Mouse (Mus musculus) urinary bladder, postnatal 0 days (tissue): ENCODE measurements around the gene Zfp973. TPM values are rescaled to one million over a fixed set of nuclear protein-coding genes. Genes with fewer than 3 reads are reported as not detected.

Source experiments
- polyA plus RNA-seq: library from polyadenylated mRNA; unstranded; fragments of >200 nt; fragmentation: Nextera tagmentation; extraction: Ambion mirVana; gene quantifications from 2 replicates; pipeline ENCODE4 v1.2.1, GENCODE M21; 2015

The Zfp973 gene
- polyA plus RNA-seq: 8.5 and 10.5 TPM in 2 replicates

GRCm38 (mm10) chr2:176670222-176670621 is at the start of gene Zfp973:
TSS of gene Zfp973 (plus strand) at chr2:176670522.

GRCm38 (mm10) chr2:176636244-176636643 is 34.1 kb upstream of the Zfp973 start, which contains the start of gene Gm14308:
TSS of gene Gm14308 (minus strand) at chr2:176636344.

GRCm38 (mm10) chr2:176708051-176708450 is 37.7 kb downstream of the Zfp973 start, which contains the start of gene Gm14305:
TSS of gene Gm14305 (plus strand) at chr2:176708328.

Other genes starting within 250 kb of the Zfp973 start
- gene Gm14435, start 246.9 kb upstream of the Zfp973 start, polyA plus RNA-seq: 19.4 and 25.9 TPM in 2 replicates
- 7.4 and 13.8 TPM in 2 replicates for gene Gm14434, start 183.7 kb upstream of the Zfp973 start, polyA plus RNA-seq
- gene Zfp967, start 149.5 kb upstream of the Zfp973 start, polyA plus RNA-seq: not detected in 2 replicates
- 6.6 and 16.6 TPM in 2 replicates for gene Gm14308, start 34.2 kb upstream of the Zfp973 start, polyA plus RNA-seq
- 27.1 and 29.7 TPM in 2 replicates for gene Gm14305, start 37.8 kb downstream of the Zfp973 start, polyA plus RNA-seq
- 24.2 and 31.0 TPM in 2 replicates for gene Gm14295, start 128.1 kb downstream of the Zfp973 start, polyA plus RNA-seq
- gene Gm14408, start 160.6 kb downstream of the Zfp973 start, polyA plus RNA-seq: not detected in 2 replicates